Mouse (Mus musculus) macrophage (primary cell): Measurements from ENCODE around the gene Fkbp10. TPM values are rescaled to one million over a fixed set of nuclear protein-coding genes. Genes with fewer than 3 reads are reported as not detected.

Experiments
- H3K27ac ChIP-seq: fragments of 350-480 bp; formaldehyde crosslinking; 2 replicates; pipeline ENCODE4 v1.9.0; 2021
- H3K36me3 ChIP-seq: fragments of 350-480 bp; formaldehyde crosslinking; 2 replicates; pipeline ENCODE4 v1.9.0; 2021; ENCODE audit errors: inconsistent target
- H3K4me3 ChIP-seq: fragments of 350-480 bp; formaldehyde crosslinking; 2 replicates; pipeline ENCODE4 v1.9.0; 2021; ENCODE audit errors: inconsistent target
- H3K79me2 ChIP-seq: fragments of 350-480 bp; formaldehyde crosslinking; 2 replicates; pipeline ENCODE4 v1.9.0; 2021; ENCODE audit errors: inconsistent target
- WGBS: methylation state at CpG from one replicate; pipeline ENCODE4 v1.1.7; 2026; ENCODE audit warnings: inconsistent platforms; ENCODE audit not compliant: missing documents; 5-methylcytosine and 5-hydroxymethylcytosine counted together
- polyA plus RNA-seq: library from polyadenylated mRNA; stranded (reverse); fragments of 250-400 nt; gene quantifications from 3 replicates; pipeline ENCODE4 v1.2.4, GENCODE M21; 2018; ENCODE audit warnings: inconsistent platforms

Fkbp10 gene
- polyA plus RNA-seq, 1 experiment from 2014 or later: not detected

DNA sequence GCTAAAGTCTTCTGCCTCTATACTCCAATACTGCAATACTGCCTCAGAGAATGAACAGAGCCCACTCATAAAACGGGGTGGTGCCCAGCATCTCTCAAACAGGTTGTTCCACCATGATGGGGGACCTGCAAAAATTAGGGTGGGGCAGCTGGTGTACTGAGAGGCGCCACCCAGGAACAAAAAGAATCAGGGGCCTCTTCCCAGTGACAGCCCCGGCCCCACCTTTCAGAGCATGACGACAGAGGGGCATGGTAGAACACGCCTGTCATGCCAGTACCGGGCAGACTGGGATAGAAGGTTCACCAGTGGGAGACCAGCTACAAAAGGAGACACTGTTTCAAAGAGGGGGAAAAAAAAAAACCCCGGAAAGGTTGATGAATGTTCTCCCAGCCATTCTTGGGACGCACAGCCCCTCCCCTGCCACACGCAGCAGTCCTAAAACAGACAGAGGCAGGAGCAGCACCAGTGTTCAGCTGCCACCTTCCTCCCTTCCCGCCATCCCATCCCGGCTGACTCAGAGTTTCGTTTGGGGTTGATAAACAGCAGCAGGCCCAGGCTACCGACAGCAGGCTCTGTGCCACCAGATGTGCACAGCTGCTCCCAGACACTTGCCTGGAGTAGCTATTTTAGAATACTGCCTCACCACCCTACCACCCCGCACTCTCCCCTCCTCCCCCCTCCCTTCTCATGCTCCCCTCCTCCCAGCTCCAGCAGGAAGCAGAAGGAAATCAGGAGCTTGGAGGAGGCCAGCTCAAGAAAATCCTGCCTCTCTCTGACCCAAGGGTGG is 27.7 kb upstream of the Fkbp10 start:
- Histone ChIP-seq H3K36me3 (no peaks in the 10 kb centered on the region), H3K27ac (no peak overlapping the region), H3K4me3 (no peak overlapping the region), H3K79me2 (no peaks in the 10 kb centered on the region)
- WGBS: 83% methylated on average over 14 of the region's 14 CpGs

GRCm38 (mm10) chr11:100388588-100388987 is 26.9 kb upstream of the Fkbp10 start:
- 85% methylated on average over 6 of the region's 6 CpGs for WGBS
- Histone ChIP-seq H3K4me3 (no peak overlapping the region), H3K79me2 (no peaks in the 10 kb centered on the region), H3K27ac (no peak overlapping the region), H3K36me3 (no peaks in the 10 kb centered on the region)

DNA sequence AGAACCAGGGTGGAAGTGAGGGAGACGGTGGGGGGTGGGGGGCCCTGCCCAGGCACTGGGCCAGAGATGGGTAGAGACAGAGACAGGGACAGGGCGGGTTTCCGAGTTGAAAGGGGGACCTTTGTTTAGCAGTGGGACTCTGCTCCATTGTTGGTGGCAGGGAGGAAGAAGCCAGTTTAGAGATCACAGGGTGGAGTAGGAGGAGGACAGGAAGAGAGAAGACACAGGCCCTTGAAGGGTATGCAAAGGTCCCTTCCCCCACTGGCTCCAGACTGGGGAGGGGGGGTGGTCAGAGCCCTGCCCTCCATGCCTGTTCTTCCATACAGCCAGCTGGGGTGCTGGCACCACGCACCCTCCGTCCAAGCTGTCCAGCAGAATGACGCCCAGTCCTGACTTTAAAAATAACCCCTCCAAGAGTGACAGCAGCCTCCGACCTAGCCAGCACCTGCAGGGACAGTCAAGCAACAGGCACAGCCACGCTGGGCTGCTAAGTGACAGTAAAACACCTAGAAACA is 25.5 kb upstream of the Fkbp10 start:
- Histone ChIP-seq H3K27ac (no peak overlapping the region), H3K36me3 (no peaks in the 10 kb centered on the region), H3K79me2 (no peaks in the 10 kb centered on the region), H3K4me3 (no peak overlapping the region)
- WGBS: 93% methylated on average over 8 of the region's 8 CpGs

DNA sequence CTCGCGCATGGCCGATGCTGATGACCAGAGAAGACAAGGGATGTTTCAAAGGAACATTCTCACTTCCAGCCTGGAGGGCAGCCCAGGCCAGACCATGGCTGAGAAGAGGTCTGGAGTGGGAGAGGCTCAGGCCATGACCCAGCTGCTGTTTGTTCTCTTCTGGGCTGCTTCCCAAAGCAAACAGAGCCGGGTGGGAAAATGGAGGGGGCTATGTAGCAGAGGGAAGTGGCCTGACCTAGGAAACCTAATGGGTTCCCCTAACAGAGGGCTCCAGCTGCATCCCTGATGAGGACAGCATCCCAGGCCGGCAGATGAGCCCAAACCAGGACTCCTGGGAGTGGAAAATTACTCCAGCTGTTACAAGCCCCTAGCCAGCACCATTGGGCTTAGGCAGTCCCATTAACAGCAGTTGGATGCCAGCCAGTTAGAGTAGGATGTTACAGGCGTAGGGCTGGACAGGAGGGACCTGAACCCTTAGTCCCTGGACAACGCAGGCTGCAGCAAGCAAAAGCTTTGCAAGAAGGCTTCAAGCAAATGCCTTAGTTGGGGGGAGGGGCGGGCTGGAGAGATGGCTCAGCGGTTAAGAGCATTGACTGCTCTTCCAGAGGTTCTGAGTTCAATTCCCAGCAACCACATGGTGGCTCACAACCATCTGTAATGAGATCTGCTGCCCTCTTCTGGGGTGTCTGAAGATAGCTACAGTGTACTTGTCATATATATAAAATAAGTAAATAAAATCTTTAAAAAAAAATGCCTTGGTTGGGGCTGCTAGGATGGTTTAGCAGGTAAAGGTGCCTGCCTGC is 24.2 kb upstream of the Fkbp10 start:
- 95% methylated on average over 9 of the region's 9 CpGs for WGBS

GRCm38 (mm10) chr11:100391884-100392345 is 23.6 kb upstream of the Fkbp10 start:
- 96% methylated on average over 7 of the region's 7 CpGs for WGBS
- Histone ChIP-seq H3K4me3 (no peak overlapping the region), H3K36me3 (no peaks in the 10 kb centered on the region), H3K79me2 (no peaks in the 10 kb centered on the region), H3K27ac (no peak overlapping the region)

More for the DNA sequence above, 24.2 kb upstream of the Fkbp10 start:
- Histone ChIP-seq H3K36me3 (no peaks in the 10 kb centered on the region), H3K27ac (no peak overlapping the region), H3K4me3 (no peak overlapping the region), H3K79me2 (no peaks in the 10 kb centered on the region)

DNA sequence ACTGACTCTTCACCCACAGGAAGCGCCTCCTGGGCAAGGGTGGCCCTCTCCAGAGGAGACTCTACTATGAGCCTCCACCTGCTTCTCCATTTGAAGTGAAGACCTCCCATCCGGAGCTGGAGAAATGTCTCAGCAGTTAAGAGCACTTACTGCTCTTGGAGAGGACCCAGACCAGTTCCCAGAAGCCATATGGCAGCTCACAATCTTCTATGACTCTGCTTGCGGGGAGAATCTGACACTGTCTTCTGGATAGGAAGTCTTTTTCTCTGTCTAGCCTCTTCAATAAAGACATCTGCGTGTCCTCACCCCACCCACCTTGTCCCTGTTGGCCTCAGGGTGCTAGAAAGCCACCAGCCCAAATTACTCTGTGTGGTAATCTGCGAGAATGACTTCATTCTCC is 22.5 kb upstream of the Fkbp10 start:
- Histone ChIP-seq H3K27ac (no peak overlapping the region), H3K36me3 (no peaks in the 10 kb centered on the region), H3K79me2 (no peaks in the 10 kb centered on the region), H3K4me3 (no peak overlapping the region)
- WGBS: 91% methylated on average over 5 of the region's 5 CpGs

GRCm38 (mm10) chr11:100393733-100394132 is 21.8 kb upstream of the Fkbp10 start:
- Histone ChIP-seq H3K27ac (no peak overlapping the region), H3K4me3 (no peak overlapping the region), H3K79me2 (no peaks in the 10 kb centered on the region), H3K36me3 (no peaks in the 10 kb centered on the region)
- 56% methylated on average over 7 of the region's 7 CpGs for WGBS

DNA sequence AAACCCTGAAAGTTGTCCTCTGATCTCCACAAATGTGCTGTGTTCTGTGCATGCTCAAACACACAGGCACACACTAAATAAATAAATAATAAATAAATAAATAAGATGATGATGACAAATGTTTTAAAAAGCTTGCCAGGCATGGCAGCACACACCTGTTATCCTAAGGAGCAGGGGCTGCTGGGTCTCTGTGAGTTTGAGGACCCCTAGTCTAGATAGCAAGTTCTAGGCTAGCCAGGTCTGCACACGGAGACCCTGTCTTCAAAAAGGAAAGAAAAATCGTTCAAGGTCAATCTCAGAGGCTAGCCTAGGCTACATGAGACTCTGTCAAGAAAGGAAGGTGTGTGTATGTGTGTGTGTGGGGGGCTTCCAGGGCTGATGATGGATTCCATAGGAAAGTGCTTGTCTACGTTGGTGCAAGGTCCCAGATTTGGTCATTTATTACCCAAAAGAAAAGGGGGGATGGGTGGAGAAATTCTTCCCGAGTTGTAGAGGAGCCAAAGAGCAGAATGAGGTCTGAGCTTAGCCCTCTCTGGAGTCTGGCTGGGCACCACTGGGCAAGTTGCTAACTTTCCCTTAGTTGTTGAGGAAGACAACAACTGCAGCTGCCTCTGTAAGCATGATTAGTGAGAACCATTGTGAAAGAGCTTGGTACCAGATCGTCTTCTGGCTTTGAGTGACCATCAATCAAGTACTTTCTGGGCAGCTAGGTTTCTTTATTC is 21.0 kb upstream of the Fkbp10 start:
- H3K27ac ChIP-seq: no peak overlapping the region
- H3K79me2 ChIP-seq: no peaks in the 10 kb centered on the region
- H3K36me3 ChIP-seq: no peaks in the 10 kb centered on the region
- H3K4me3 ChIP-seq: no peak overlapping the region
- 81% methylated on average over 5 of the region's 5 CpGs for WGBS

DNA sequence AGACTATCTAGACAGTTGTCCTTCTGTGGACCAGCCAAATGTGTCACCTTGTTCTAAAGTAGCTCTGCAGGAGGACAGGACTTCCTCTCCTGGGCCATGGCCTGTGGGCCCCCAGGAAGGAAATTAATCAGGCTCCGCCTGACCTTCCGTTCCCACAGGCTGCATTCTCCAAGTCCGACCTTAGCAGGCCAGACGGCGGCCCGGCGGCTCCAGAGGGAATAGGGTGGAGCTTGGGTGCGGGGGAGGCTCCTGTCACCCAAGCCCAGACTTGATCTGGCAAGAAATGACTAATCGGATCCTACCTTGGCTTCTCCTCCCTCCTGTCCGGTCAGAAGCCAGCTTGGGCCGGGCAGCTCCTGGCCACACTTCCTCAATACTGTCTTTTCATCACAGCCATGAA is 20.3 kb upstream of the Fkbp10 start:
- WGBS: 33% methylated on average over 10 of the region's 11 CpGs
- Histone ChIP-seq H3K4me3 (no peak overlapping the region), H3K27ac (no peak overlapping the region), H3K36me3 (no peaks in the 10 kb centered on the region), H3K79me2 (no peaks in the 10 kb centered on the region)

- no peaks in the 10 kb centered on the region for H3K79me2 ChIP-seq
- no peak overlapping the region for H3K4me3 ChIP-seq
- no peaks in the 10 kb centered on the region for H3K36me3 ChIP-seq
- 77% methylated on average over 15 of the region's 17 CpGs for WGBS
- H3K27ac ChIP-seq: no peak overlapping the region
These were observed 19.5 kb upstream of the Fkbp10 start for GRCm38 (mm10) chr11:100395861-100396631.

- H3K27ac ChIP-seq: no peak overlapping the region
These were observed 18.5 kb upstream of the Fkbp10 start for GRCm38 (mm10) chr11:100396886-100397599.

GRCm38 (mm10) chr11:100397600-100398389 is 17.7 kb upstream of the Fkbp10 start, which contains the start of gene Jup:
TSS of gene Jup (minus strand) at chr11:100397763.
- no peaks in the 10 kb centered on the region for H3K79me2 ChIP-seq
- H3K4me3 ChIP-seq: peak within 1 kb of the TSS; percentile 22
- H3K36me3 ChIP-seq: no peaks in the 10 kb centered on the region
- H3K27ac ChIP-seq: no peak within 1 kb of the TSS
- 8% methylated on average over 36 of the region's 37 CpGs for WGBS

More at GRCm38 (mm10) chr11:100396886-100397599, 18.5 kb upstream of the Fkbp10 start:
- 5% methylated on average over 42 of the region's 42 CpGs for WGBS
- Histone ChIP-seq H3K4me3 (peak overlapping the region; percentile 22), H3K36me3 (no peaks in the 10 kb centered on the region), H3K79me2 (no peaks in the 10 kb centered on the region)

GRCm38 (mm10) chr11:100398517-100398916 is 17.0 kb upstream of the Fkbp10 start:
- Histone ChIP-seq H3K79me2 (no peaks in the 10 kb centered on the region), H3K4me3 (no peak overlapping the region), H3K36me3 (no peaks in the 10 kb centered on the region), H3K27ac (no peak overlapping the region)
- WGBS: 96% methylated on average over 6 of the region's 7 CpGs
